Mouse (Mus musculus): ENCODE measurements at regions not wholly inside any gene's neighbourhood (a gene's known extent, or its start where the extent isn't known, plus 50 kb on each side); places are given as distances from the start of the nearest gene placed in this dataset.

GRCm38 (mm10) chr1:90454263-90454662 is 148.5 kb upstream of the Cops8 start:
- no peak overlapping the region for H3K4me2 ChIP-seq
- WGBS, result 71% methylated on average over 7 of the region's 7 CpGs

GRCm38 (mm10) chr1:90457396-90457795 is 145.4 kb upstream of the Cops8 start:
- Histone ChIP-seq H3K4me3 (no peak overlapping the region), H3K9ac (no peak overlapping the region; the same call in 1 of the 2 replicates), H3K4me1 (peaks cover 15% of the 10 kb centered on the region), H3K27ac (0 out of 2 replicates have a peak overlapping the region, but pooled peaks have one; percentile 1), H3K9me3 (replicated peaks) (no peaks in the 10 kb centered on the region), H3K36me3 (ENCODE audit: poor library complexity, severe bottlenecking) (no peaks in the 10 kb centered on the region), H3K4me2 (peak overlapping the region; percentile 39), H3K27me3 (0 out of 2 replicates have a peak, but pooled peaks cover 6% of the 10 kb centered on the region)
- WGBS, result 2% methylated on average over 9 of the region's 9 CpGs
- ATAC-seq, result no peak

More at GRCm38 (mm10) chr1:90454263-90454662, 148.5 kb upstream of the Cops8 start:
- no peak overlapping the region for H3K4me3 ChIP-seq
- no peaks in the 10 kb centered on the region for H3K36me3 ChIP-seq (ENCODE audit: poor library complexity, severe bottlenecking)
- H3K27me3 ChIP-seq, result no peaks in the 10 kb centered on the region
- peaks cover 15% of the 10 kb centered on the region for H3K4me1 ChIP-seq
- H3K27ac ChIP-seq, result no peak overlapping the region
- no peaks in the 10 kb centered on the region for H3K9me3 ChIP-seq (replicated peaks)
- ATAC-seq, result no peak
- H3K9ac ChIP-seq, result no peak overlapping the region

- no peak for ATAC-seq
- Histone ChIP-seq H3K9me3 (replicated peaks) (no peaks in the 10 kb centered on the region), H3K4me3 (no peak overlapping the region), H3K27me3 (0 out of 2 replicates have a peak, but pooled peaks cover 6% of the 10 kb centered on the region), H3K9ac (no peak overlapping the region), H3K4me2 (no peak overlapping the region), H3K27ac (no peak overlapping the region), H3K4me1 (peaks cover 15% of the 10 kb centered on the region), H3K36me3 (ENCODE audit: poor library complexity, severe bottlenecking) (no peaks in the 10 kb centered on the region)
- 30% methylated on average over 8 of the region's 8 CpGs for WGBS
Observed at GRCm38 (mm10) chr1:90458176-90458575, 144.6 kb upstream of the Cops8 start.

GRCm38 (mm10) chr1:90461699-90462098 is 141.1 kb upstream of the Cops8 start:
- H3K9ac ChIP-seq, result no peak overlapping the region
- H3K36me3 ChIP-seq (ENCODE audit: poor library complexity, severe bottlenecking), result no peaks in the 10 kb centered on the region
- 0 out of 2 replicates have a peak, but pooled peaks cover 6% of the 10 kb centered on the region for H3K27me3 ChIP-seq
- no peak overlapping the region for H3K4me3 ChIP-seq
- H3K4me1 ChIP-seq, result peaks cover 15% of the 10 kb centered on the region
- 89% methylated on average over 1 of the region's 1 CpGs for WGBS
- no peak overlapping the region for H3K4me2 ChIP-seq
- no peaks in the 10 kb centered on the region for H3K9me3 ChIP-seq (replicated peaks)
- no peak overlapping the region for H3K27ac ChIP-seq
- no peak for ATAC-seq

GRCm38 (mm10) chr1:90463302-90463701 is 139.5 kb upstream of the Cops8 start:
- Histone ChIP-seq H3K9ac (no peak overlapping the region), H3K4me2 (no peak overlapping the region), H3K36me3 (ENCODE audit: poor library complexity, severe bottlenecking) (no peaks in the 10 kb centered on the region), H3K27ac (no peak overlapping the region), H3K27me3 (0 out of 2 replicates have a peak, but pooled peaks cover 6% of the 10 kb centered on the region), H3K4me3 (no peak overlapping the region), H3K4me1 (peaks cover 4% of the 10 kb centered on the region), H3K9me3 (replicated peaks) (no peaks in the 10 kb centered on the region)
- 91% methylated on average over 6 of the region's 6 CpGs for WGBS
- ATAC-seq, result no peak

- Histone ChIP-seq H3K27me3 (0 out of 2 replicates have a peak, but pooled peaks cover 3% of the 10 kb centered on the region), H3K4me3 (no peak overlapping the region), H3K4me1 (peaks cover 17% of the 10 kb centered on the region), H3K36me3 (ENCODE audit: poor library complexity, severe bottlenecking) (no peaks in the 10 kb centered on the region), H3K9me3 (replicated peaks) (no peaks in the 10 kb centered on the region), H3K9ac (no peak overlapping the region), H3K4me2 (no peak overlapping the region), H3K27ac (no peak overlapping the region)
- WGBS, result 46% methylated on average over 9 of the region's 9 CpGs
- ATAC-seq, result 0 out of 2 replicates have a peak, but pooled peaks have one; percentile 13
Observed at GRCm38 (mm10) chr1:90467646-90468045, 135.1 kb upstream of the Cops8 start.

- Histone ChIP-seq H3K27me3 (0 out of 2 replicates have a peak, but pooled peaks cover 3% of the 10 kb centered on the region), H3K9me3 (replicated peaks) (no peaks in the 10 kb centered on the region), H3K4me1 (peaks cover 33% of the 10 kb centered on the region), H3K9ac (no peak overlapping the region), H3K36me3 (ENCODE audit: poor library complexity, severe bottlenecking) (no peaks in the 10 kb centered on the region), H3K4me3 (no peak overlapping the region), H3K4me2 (no peak overlapping the region), H3K27ac (no peak overlapping the region)
- WGBS, result 65% methylated on average over 10 of the region's 10 CpGs
- no peak for ATAC-seq
Observed at GRCm38 (mm10) chr1:90470996-90471395, 131.8 kb upstream of the Cops8 start.

- no peak overlapping the region for H3K9ac ChIP-seq
- no peaks in the 10 kb centered on the region for H3K36me3 ChIP-seq (ENCODE audit: poor library complexity, severe bottlenecking)
- no peak overlapping the region for H3K4me2 ChIP-seq
- 94% methylated on average over 13 of the region's 13 CpGs for WGBS
- no peak for ATAC-seq
- H3K4me3 ChIP-seq, result no peak overlapping the region
- H3K27me3 ChIP-seq, result 0 out of 2 replicates have a peak, but pooled peaks cover 3% of the 10 kb centered on the region
- H3K4me1 ChIP-seq, result peaks cover 40% of the 10 kb centered on the region
- no peak overlapping the region for H3K27ac ChIP-seq
- H3K9me3 ChIP-seq (replicated peaks), result no peaks in the 10 kb centered on the region
Observed at GRCm38 (mm10) chr1:90471806-90472205, 131.0 kb upstream of the Cops8 start.

GRCm38 (mm10) chr1:90475060-90475813 is 127.5 kb upstream of the Cops8 start:
- no peak overlapping the region for H3K4me2 ChIP-seq
- H3K27me3 ChIP-seq, result 0 out of 2 replicates have a peak, but pooled peaks cover 3% of the 10 kb centered on the region
- peak overlapping the region; percentile 74 for H3K27ac ChIP-seq
- peaks cover 3% of the 10 kb centered on the region; the same call in 1 of the 2 replicates for H3K9me3 ChIP-seq (replicated peaks)
- peaks cover 40% of the 10 kb centered on the region for H3K4me1 ChIP-seq
- no peaks in the 10 kb centered on the region for H3K36me3 ChIP-seq (ENCODE audit: poor library complexity, severe bottlenecking)
- H3K4me3 ChIP-seq, result no peak overlapping the region
- no peak overlapping the region for H3K9ac ChIP-seq
- 42% methylated on average over 10 of the region's 10 CpGs for WGBS
- peak; percentile 81 for ATAC-seq

- H3K27ac ChIP-seq, result 0 out of 2 replicates have a peak overlapping the region, but pooled peaks have one; percentile 4
- H3K4me2 ChIP-seq, result no peak overlapping the region
- no peak overlapping the region for H3K9ac ChIP-seq
- no peaks in the 10 kb centered on the region for H3K36me3 ChIP-seq (ENCODE audit: poor library complexity, severe bottlenecking)
- H3K4me3 ChIP-seq, result no peak overlapping the region
- 37% methylated on average over 9 of the region's 9 CpGs for WGBS
- H3K4me1 ChIP-seq, result peaks cover 30% of the 10 kb centered on the region
- H3K9me3 ChIP-seq (replicated peaks), result peaks cover 3% of the 10 kb centered on the region; the same call in 1 of the 2 replicates
- ATAC-seq, result no peak
- H3K27me3 ChIP-seq, result no peaks in the 10 kb centered on the region
Observed at GRCm38 (mm10) chr1:90476556-90477243, 126.1 kb upstream of the Cops8 start.

GRCm38 (mm10) chr1:90478839-90479238 is 123.9 kb upstream of the Cops8 start:
- H3K27me3 ChIP-seq, result 0 out of 2 replicates have a peak, but pooled peaks cover 3% of the 10 kb centered on the region
- WGBS, result 89% methylated on average over 2 of the region's 2 CpGs
- ATAC-seq, result no peak
- peaks cover 30% of the 10 kb centered on the region for H3K4me1 ChIP-seq
- H3K27ac ChIP-seq, result no peak overlapping the region
- peaks cover 3% of the 10 kb centered on the region; the same call in 1 of the 2 replicates for H3K9me3 ChIP-seq (replicated peaks)
- no peak overlapping the region for H3K4me3 ChIP-seq
- H3K36me3 ChIP-seq (ENCODE audit: poor library complexity, severe bottlenecking), result no peaks in the 10 kb centered on the region
- H3K9ac ChIP-seq, result no peak overlapping the region
- H3K4me2 ChIP-seq, result no peak overlapping the region

- Histone ChIP-seq H3K4me2 (no peak overlapping the region), H3K36me3 (ENCODE audit: poor library complexity, severe bottlenecking) (no peaks in the 10 kb centered on the region), H3K4me1 (peaks cover 14% of the 10 kb centered on the region), H3K9ac (no peak overlapping the region), H3K27me3 (0 out of 2 replicates have a peak, but pooled peaks cover 3% of the 10 kb centered on the region), H3K9me3 (replicated peaks) (peaks cover 3% of the 10 kb centered on the region; the same call in 1 of the 2 replicates), H3K4me3 (no peak overlapping the region), H3K27ac (no peak overlapping the region)
- 95% methylated on average over 5 of the region's 5 CpGs for WGBS
- ATAC-seq, result no peak
Observed at GRCm38 (mm10) chr1:90481247-90481646, 121.5 kb upstream of the Cops8 start.

Measured in forebrain, embryonic 13.5 days (tissue).